Mouse (Mus musculus): ENCODE measurements at regions not wholly inside any gene's neighbourhood (a gene's known extent, or its start where the extent isn't known, plus 50 kb on each side); places are given as distances from the start of the nearest gene placed in this dataset.

GRCm38 (mm10) chr11:52692701-52693100, 71.7 kb upstream of the Fstl4 start:
- H3K36me3 ChIP-seq (ENCODE audit: control insufficient read depth, insufficient read depth, low read length) = no peaks in the 10 kb centered on the region
- ATAC-seq (ENCODE audit: insufficient read depth, low FRiP score) = no peak
- no peaks in the 10 kb centered on the region for H3K4me1 ChIP-seq (ENCODE audit: control insufficient read depth, insufficient read depth, low read length)
- no peaks in the 10 kb centered on the region for H3K27me3 ChIP-seq (ENCODE audit: control insufficient read depth, insufficient read depth, low read length)
- no peak overlapping the region for H3K9ac ChIP-seq (ENCODE audit: low read length)
- H3K4me3 ChIP-seq (replicated peaks; ENCODE audit: low read length) = no peak overlapping the region
- no peak overlapping the region for H3K27ac ChIP-seq (ENCODE audit: low read length)
- H3K9me3 ChIP-seq (replicated peaks; ENCODE audit: control insufficient read depth, low read length) = no peaks in the 10 kb centered on the region
- WGBS = 62% methylated on average over 3 of the region's 3 CpGs
- no peak overlapping the region for H3K4me2 ChIP-seq (ENCODE audit: low read depth, low read length)

GRCm38 (mm10) chr11:52701682-52702081, 62.8 kb upstream of the Fstl4 start:
- Histone ChIP-seq H3K4me2 (ENCODE audit: low read depth, low read length) (no peak overlapping the region), H3K9me3 (replicated peaks; ENCODE audit: control insufficient read depth, low read length) (no peaks in the 10 kb centered on the region), H3K27me3 (ENCODE audit: control insufficient read depth, insufficient read depth, low read length) (no peaks in the 10 kb centered on the region), H3K9ac (ENCODE audit: low read length) (no peak overlapping the region), H3K27ac (ENCODE audit: low read length) (no peak overlapping the region), H3K4me1 (ENCODE audit: control insufficient read depth, insufficient read depth, low read length) (no peaks in the 10 kb centered on the region), H3K36me3 (ENCODE audit: control insufficient read depth, insufficient read depth, low read length) (no peaks in the 10 kb centered on the region), H3K4me3 (replicated peaks; ENCODE audit: low read length) (no peak overlapping the region)
- 83% methylated on average over 10 of the region's 10 CpGs for WGBS
- no peak for ATAC-seq (ENCODE audit: insufficient read depth, low FRiP score)

- H3K4me1 ChIP-seq (ENCODE audit: control insufficient read depth, insufficient read depth, low read length) = no peaks in the 10 kb centered on the region
- H3K36me3 ChIP-seq (ENCODE audit: control insufficient read depth, insufficient read depth, low read length) = no peaks in the 10 kb centered on the region
- H3K4me2 ChIP-seq (ENCODE audit: low read depth, low read length) = no peak overlapping the region
- 87% methylated on average over 4 of the region's 4 CpGs for WGBS
- H3K27me3 ChIP-seq (ENCODE audit: control insufficient read depth, insufficient read depth, low read length) = no peaks in the 10 kb centered on the region
- no peaks in the 10 kb centered on the region for H3K9me3 ChIP-seq (replicated peaks; ENCODE audit: control insufficient read depth, low read length)
- no peak overlapping the region for H3K4me3 ChIP-seq (replicated peaks; ENCODE audit: low read length)
- H3K27ac ChIP-seq (ENCODE audit: low read length) = no peak overlapping the region
- H3K9ac ChIP-seq (ENCODE audit: low read length) = no peak overlapping the region
- ATAC-seq (ENCODE audit: insufficient read depth, low FRiP score) = no peak
These were observed 61.0 kb upstream of the Fstl4 start for GRCm38 (mm10) chr11:52703391-52703790.

Data from stomach, embryonic 16.5 days (tissue).